Mouse (Mus musculus): ENCODE results near the gene Fitm2. TPM values are rescaled to one million over a fixed set of nuclear protein-coding genes. Genes with fewer than 3 reads are reported as not detected.

Gene Fitm2
- 9.8 and 11.2 TPM in 2 replicates for polyA plus RNA-seq (2016; fragmentation: Nextera tagmentation; extraction: Ambion mirVana)

DNA sequence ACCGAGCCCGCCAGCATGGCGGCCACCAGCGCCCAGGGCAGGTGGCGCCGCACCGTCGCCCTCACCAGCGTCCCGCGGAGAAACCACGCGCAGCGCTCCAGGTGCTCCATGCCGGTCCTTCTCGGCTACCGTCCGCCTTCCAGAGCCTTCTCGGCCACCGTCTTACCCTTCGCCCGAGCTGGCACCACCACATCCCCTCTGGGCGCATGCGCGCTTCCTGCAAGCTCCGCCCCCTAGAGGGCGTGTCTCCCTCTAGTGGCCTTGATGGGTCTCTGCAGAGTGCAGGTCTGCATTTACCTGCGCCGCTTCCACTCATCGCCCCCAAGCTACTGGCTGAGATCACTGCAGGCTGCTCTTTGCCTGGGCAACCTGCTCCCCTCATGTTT is at the start of gene Fitm2:
Gene Fitm2 (minus strand): TSS at position 164 of the 386 bp plus-strand sequence.
- under 1% methylated on average over 29 of the region's 30 CpGs for WGBS

DNA sequence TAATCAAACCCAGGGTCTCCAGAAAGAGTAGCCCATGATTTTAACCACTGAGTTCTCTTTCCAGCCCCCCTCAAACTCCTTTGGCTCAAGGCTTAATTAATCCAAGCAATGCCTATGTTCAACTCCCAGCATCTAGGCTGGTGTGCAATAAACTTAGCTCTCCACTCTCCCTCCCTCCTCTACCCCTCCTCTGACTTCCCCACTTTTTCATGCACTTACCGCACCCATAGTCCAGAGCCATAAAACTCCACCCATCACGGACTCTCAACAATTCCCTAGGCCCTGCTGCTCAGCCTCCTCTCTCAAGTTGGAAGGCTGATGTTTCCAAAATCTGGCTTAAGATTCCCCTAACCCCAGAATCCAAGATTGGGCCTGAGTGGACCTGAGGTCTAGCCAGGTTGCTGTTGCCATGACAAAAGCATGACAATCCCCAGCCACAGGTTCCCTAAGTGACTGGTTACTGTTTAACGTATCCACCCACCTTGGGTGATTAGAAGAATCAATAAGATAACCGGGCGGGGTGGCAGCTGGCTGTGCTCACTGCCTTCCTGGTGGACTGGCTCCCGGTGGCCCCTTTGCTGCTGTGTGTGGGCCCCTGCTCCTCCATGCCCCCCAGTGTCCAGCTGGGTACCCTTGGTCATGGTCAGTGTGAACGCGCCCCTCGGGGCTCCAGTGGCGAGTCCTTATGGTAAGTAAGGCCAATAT is 34.0 kb upstream of the Fitm2 start, which contains the start of gene Hnf4a:
Gene Hnf4a (plus strand): TSS at position 509 of the 705 bp plus-strand sequence.
- Histone ChIP-seq H3K4me1 (no peaks in the 10 kb centered on the region), H3K9me3 (replicated peaks) (no peaks in the 10 kb centered on the region), H3K27me3 (ENCODE audit: low read depth, poor library complexity, severe bottlenecking) (no peaks in the 10 kb centered on the region), H3K27ac (replicated peaks) (no peak within 1 kb of the TSS), H3K36me3 (no peaks in the 10 kb centered on the region), H3K4me3 (no peak within 1 kb of the TSS)
- 89% methylated on average over 10 of the region's 10 CpGs for WGBS
- DNase-seq (ENCODE audit: low spot score) = no peak

More for the DNA sequence above, at the start of gene Fitm2:
- Histone ChIP-seq H3K9me3 (replicated peaks) (no peaks in the 10 kb centered on the region), H3K27ac (replicated peaks) (peak within 1 kb of the TSS; percentile 91), H3K36me3 (peaks cover 24% of the 10 kb centered on the region), H3K27me3 (ENCODE audit: low read depth, poor library complexity, severe bottlenecking) (no peaks in the 10 kb centered on the region), H3K4me3 (peak within 1 kb of the TSS; percentile 77), H3K4me1 (peaks cover 10% of the 10 kb centered on the region)
- DNase-seq (ENCODE audit: low spot score) = peak; percentile 95

DNA sequence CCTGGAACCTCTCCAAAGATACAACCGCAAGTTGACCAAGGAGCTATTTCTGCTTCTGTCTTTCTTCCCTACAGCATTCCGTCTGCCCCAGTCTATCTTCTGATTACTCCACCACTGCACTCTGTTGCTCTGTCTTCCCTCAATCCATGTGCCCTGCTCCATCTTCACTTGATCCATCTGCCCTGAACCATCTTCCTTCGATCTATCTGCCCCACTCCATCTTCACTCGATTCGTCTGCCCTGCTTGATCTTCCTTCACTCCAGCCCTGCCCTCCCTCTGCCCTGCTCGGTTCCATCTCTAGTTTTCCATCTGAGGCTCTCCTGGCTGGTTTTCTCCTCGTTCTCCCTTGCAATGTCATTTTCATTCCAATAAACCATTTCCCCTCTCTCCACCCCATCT is 30.8 kb upstream of the Fitm2 start:
- no peaks in the 10 kb centered on the region for H3K27me3 ChIP-seq (ENCODE audit: low read depth, poor library complexity, severe bottlenecking)

DNA sequence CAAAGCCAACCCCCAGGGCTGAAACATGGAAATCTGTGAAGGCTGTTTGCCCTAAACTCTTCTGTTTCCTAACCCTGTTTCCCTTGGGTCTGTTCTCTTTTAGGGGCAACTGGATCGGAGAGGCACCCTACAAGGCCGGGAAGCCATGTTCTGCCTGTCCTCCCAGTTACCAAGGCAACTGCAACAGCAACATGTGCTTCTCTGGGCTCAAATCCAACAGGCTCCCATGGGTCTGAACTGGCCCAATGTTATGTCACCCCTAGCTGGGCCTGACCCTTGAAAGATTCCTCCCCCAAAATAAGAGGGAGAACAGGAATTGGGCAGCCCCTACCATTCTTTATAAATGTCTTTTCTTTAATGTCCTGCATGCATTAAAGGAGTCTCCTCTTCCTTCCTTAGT is 29.8 kb upstream of the Fitm2 start:
- Histone ChIP-seq H3K4me3 (no peak overlapping the region), H3K27me3 (ENCODE audit: low read depth, poor library complexity, severe bottlenecking) (no peaks in the 10 kb centered on the region), H3K36me3 (no peaks in the 10 kb centered on the region), H3K4me1 (no peaks in the 10 kb centered on the region), H3K27ac (replicated peaks) (no peak overlapping the region), H3K9me3 (replicated peaks) (no peaks in the 10 kb centered on the region)
- DNase-seq (ENCODE audit: low spot score) = no peak
- 80% methylated on average over 2 of the region's 2 CpGs for WGBS

More for the DNA sequence above, 30.8 kb upstream of the Fitm2 start:
- no peaks in the 10 kb centered on the region for H3K4me1 ChIP-seq
- DNase-seq (ENCODE audit: low spot score) = no peak
- WGBS = 84% methylated on average over 7 of the region's 7 CpGs
- H3K9me3 ChIP-seq (replicated peaks) = no peaks in the 10 kb centered on the region
- no peaks in the 10 kb centered on the region for H3K36me3 ChIP-seq
- H3K4me3 ChIP-seq = no peak overlapping the region
- H3K27ac ChIP-seq (replicated peaks) = no peak overlapping the region

DNA sequence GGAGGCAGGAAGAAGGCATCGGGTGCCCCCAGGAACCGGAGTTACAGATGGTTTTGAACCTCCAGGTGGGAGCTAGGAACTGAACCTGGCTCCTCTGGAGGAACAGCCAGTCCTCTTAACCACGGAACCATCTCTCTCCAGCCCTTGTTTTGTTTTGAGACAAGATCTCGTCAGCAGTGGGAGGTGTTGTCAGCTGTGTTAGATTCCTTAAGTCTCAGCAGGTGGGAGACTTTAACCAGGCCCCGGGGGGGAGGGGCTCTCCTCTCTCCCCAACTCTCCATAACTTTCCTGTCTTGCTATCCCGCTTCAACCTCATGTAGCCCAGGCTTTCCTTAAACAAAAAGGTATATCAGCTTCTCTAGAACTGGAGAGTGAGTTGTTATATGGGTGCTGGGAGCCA is 22.0 kb upstream of the Fitm2 start:
- Histone ChIP-seq H3K4me3 (no peak overlapping the region), H3K27ac (replicated peaks) (no peak overlapping the region), H3K36me3 (no peaks in the 10 kb centered on the region), H3K4me1 (peaks cover 32% of the 10 kb centered on the region), H3K9me3 (replicated peaks) (no peaks in the 10 kb centered on the region), H3K27me3 (ENCODE audit: low read depth, poor library complexity, severe bottlenecking) (0 out of 2 replicates have a peak, but pooled peaks cover 6% of the 10 kb centered on the region)
- WGBS = 46% methylated on average over 6 of the region's 6 CpGs
- no peak for DNase-seq (ENCODE audit: low spot score)

DNA sequence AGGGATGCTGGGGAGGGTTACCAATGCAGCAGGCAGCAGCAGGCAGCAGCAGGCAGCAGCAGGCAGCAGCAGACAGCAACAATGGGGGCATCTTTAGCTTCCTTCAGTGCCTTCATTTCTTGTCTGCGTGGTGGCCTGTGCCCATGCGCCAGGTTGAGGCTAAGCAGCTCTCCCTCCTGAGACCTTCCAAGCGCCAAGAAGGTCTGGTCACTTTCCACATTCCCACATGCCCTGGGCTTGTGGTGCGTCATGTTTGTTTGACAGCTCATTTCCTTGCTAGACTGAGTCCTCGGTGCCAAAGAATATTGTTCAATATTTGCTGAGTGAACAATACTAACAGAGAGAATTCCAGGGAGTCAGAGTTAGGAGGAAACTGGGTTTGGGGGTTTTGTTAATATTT is 21.5 kb upstream of the Fitm2 start:
- peaks cover 32% of the 10 kb centered on the region for H3K4me1 ChIP-seq
- H3K27ac ChIP-seq (replicated peaks) = no peak overlapping the region
- 0 out of 2 replicates have a peak, but pooled peaks cover 6% of the 10 kb centered on the region for H3K27me3 ChIP-seq (ENCODE audit: low read depth, poor library complexity, severe bottlenecking)
- H3K4me3 ChIP-seq = no peak overlapping the region
- no peaks in the 10 kb centered on the region for H3K36me3 ChIP-seq
- 61% methylated on average over 5 of the region's 5 CpGs for WGBS
- no peaks in the 10 kb centered on the region for H3K9me3 ChIP-seq (replicated peaks)
- DNase-seq (ENCODE audit: low spot score) = no peak

DNA sequence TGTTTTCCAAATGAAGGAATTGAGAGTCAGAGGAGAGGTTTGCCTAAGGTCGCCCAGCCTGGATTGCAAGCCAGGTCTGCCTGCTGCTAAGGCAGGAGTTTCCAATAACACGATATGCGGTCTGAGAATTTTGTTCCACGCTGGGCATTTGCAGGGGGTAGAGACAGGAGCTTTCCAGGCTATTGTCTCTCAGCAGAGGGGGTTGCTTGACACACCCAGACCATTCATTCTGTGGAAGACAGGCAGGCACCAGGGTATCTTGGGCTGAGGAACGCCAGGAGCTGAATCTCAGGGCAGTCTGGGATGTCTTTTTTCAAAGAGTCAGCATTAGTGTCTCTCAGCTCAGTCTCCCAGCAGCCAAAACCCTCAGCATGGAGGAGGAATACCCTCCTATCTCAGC is 20.6 kb upstream of the Fitm2 start:
- no peaks in the 10 kb centered on the region for H3K36me3 ChIP-seq
- H3K9me3 ChIP-seq (replicated peaks) = no peaks in the 10 kb centered on the region
- H3K4me1 ChIP-seq = peaks cover 32% of the 10 kb centered on the region
- no peak overlapping the region for H3K4me3 ChIP-seq
- 14% methylated on average over 5 of the region's 5 CpGs for WGBS
- 0 out of 2 replicates have a peak, but pooled peaks cover 6% of the 10 kb centered on the region for H3K27me3 ChIP-seq (ENCODE audit: low read depth, poor library complexity, severe bottlenecking)
- DNase-seq (ENCODE audit: low spot score) = no peak
- peak overlapping the region; percentile 42; the same call in 1 of the 2 replicates for H3K27ac ChIP-seq (replicated peaks)

DNA sequence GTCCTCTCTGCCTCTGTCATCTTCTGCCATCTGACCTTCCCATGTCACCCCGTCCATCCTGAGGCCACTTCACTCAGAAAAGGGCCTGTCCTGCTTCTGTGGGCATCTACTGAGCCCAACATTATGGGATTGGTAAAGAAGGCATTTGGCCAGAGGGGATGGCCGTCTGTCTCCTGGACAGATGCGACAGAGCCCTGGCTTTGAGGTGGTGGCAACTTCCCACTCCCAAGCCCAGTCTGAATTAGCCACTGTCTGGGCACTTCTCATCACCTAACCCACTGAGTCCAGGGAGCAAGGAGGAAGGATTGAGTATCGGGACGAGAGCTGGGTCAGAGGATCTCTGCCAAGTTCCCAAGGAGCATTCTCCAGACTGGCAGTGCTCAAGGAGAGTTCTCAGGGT is 19.6 kb upstream of the Fitm2 start, which contains the start of gene R3hdml:
Gene R3hdml (plus strand): TSS at position 301 of the 400 bp plus-strand sequence.
- Histone ChIP-seq H3K27ac (replicated peaks) (peak within 1 kb of the TSS; percentile 42), H3K4me3 (no peak within 1 kb of the TSS), H3K4me1 (peaks cover 32% of the 10 kb centered on the region), H3K9me3 (replicated peaks) (no peaks in the 10 kb centered on the region), H3K36me3 (no peaks in the 10 kb centered on the region), H3K27me3 (ENCODE audit: low read depth, poor library complexity, severe bottlenecking) (0 out of 2 replicates have a peak, but pooled peaks cover 6% of the 10 kb centered on the region)
- WGBS = 85% methylated on average over 5 of the region's 5 CpGs
- DNase-seq (ENCODE audit: low spot score) = no peak

DNA sequence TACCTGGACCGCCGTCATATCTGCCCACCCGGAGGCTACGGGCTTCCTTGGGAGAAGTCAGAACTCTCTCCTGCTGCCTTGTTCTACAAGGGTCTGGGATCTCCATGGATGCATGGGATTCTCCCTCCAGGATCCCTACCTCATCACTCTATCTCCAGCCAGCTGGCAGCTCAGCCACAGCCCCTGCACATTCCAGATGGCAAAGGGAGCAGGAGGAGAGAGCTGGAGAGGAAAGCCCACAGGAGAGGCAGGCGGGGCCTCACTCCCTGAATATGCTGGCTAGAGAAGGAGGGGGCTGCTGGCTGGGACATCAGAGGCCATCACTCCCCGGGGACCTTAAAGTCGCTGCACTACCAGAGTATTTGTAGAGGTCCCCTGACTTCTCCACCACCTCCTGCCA is 18.9 kb upstream of the Fitm2 start:
- Histone ChIP-seq H3K36me3 (no peaks in the 10 kb centered on the region), H3K4me1 (peaks cover 32% of the 10 kb centered on the region), H3K4me3 (no peak overlapping the region), H3K27ac (replicated peaks) (no peak overlapping the region), H3K9me3 (replicated peaks) (no peaks in the 10 kb centered on the region), H3K27me3 (ENCODE audit: low read depth, poor library complexity, severe bottlenecking) (0 out of 2 replicates have a peak, but pooled peaks cover 6% of the 10 kb centered on the region)
- 59% methylated on average over 7 of the region's 7 CpGs for WGBS
- no peak for DNase-seq (ENCODE audit: low spot score)

DNA sequence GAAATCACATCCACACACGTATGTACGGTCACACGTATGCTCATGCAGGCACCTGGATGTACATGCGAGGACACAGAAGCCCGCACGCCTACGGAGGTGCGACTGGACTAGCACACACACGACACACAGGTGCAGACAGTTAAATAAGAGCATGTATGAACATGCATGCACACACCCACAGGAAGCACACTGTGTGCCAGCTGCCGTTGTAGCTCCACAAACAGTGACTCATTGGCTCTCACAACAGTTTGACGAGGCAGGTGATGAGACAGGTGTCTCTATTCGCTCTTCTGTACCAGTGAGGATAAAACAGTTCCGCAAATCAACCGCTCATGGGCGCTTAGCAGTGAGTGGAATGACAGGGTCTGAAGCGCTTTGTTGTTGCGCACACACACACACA is 18.2 kb upstream of the Fitm2 start:
- H3K4me3 ChIP-seq = no peak overlapping the region
- 0 out of 2 replicates have a peak, but pooled peaks cover 6% of the 10 kb centered on the region for H3K27me3 ChIP-seq (ENCODE audit: low read depth, poor library complexity, severe bottlenecking)
- H3K27ac ChIP-seq (replicated peaks) = no peak overlapping the region
- no peaks in the 10 kb centered on the region for H3K9me3 ChIP-seq (replicated peaks)
- WGBS = 94% methylated on average over 17 of the region's 17 CpGs
- peaks cover 32% of the 10 kb centered on the region for H3K4me1 ChIP-seq
- no peak for DNase-seq (ENCODE audit: low spot score)
- no peaks in the 10 kb centered on the region for H3K36me3 ChIP-seq

DNA sequence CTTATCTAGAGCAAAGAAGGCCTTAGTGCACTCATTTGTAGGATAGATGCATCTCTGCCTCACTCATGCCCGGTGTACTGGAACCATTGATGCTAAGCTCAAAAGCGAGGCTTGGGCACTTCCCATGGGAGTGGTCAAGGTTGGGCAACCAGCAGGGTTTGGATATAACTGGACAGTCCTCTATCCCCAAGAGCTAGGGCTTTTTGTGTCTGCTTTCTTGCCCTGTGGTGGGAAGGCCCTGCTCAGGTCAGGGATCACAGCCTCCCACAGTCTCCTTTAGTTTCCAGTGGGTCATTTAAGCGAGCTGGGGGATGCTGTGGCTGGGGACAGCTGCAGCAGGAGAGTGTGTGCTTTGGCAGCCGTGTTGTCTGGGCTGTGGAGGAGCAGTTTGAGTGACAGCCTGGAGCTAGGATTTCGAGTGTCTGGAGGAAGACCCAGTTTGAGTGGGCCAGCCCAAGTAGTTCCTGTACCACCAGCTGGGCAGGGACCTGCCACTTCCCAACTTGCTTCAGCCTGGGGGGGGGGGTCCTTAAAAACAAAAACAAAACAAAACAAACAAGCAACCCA is 17.4 kb upstream of the Fitm2 start:
- WGBS = 62% methylated on average over 5 of the region's 5 CpGs
- no peak overlapping the region for H3K27ac ChIP-seq (replicated peaks)
- no peaks in the 10 kb centered on the region for H3K9me3 ChIP-seq (replicated peaks)
- peaks cover 32% of the 10 kb centered on the region for H3K4me1 ChIP-seq
- H3K27me3 ChIP-seq (ENCODE audit: low read depth, poor library complexity, severe bottlenecking) = 0 out of 2 replicates have a peak, but pooled peaks cover 6% of the 10 kb centered on the region
- H3K36me3 ChIP-seq = no peaks in the 10 kb centered on the region
- no peak overlapping the region for H3K4me3 ChIP-seq
- DNase-seq (ENCODE audit: low spot score) = no peak

DNA sequence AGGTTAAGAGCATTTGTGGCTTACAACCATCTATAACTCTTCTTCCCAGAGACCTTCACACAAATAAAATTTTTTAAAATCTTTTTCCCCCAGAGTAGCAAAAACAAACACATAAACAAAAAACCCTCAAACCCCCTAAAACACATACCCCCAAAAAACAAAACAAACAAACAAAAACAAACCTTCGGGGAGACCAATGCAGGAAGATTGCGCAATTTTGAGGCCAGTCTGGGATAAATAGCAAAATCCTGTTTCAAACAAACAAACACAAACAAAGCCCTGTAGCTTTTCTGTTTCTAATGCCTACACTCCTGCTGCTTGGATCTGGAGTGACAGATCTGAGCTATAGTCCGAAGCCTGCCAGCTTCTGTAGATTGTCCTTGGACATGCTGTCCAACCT is 14.9 kb upstream of the Fitm2 start:
- no peak for DNase-seq (ENCODE audit: low spot score)
- Histone ChIP-seq H3K36me3 (no peaks in the 10 kb centered on the region), H3K27ac (replicated peaks) (no peak overlapping the region), H3K27me3 (ENCODE audit: low read depth, poor library complexity, severe bottlenecking) (peaks cover 14% of the 10 kb centered on the region), H3K9me3 (replicated peaks) (no peaks in the 10 kb centered on the region), H3K4me1 (peaks cover 12% of the 10 kb centered on the region), H3K4me3 (no peak overlapping the region)
- 93% methylated on average over 3 of the region's 3 CpGs for WGBS

DNA sequence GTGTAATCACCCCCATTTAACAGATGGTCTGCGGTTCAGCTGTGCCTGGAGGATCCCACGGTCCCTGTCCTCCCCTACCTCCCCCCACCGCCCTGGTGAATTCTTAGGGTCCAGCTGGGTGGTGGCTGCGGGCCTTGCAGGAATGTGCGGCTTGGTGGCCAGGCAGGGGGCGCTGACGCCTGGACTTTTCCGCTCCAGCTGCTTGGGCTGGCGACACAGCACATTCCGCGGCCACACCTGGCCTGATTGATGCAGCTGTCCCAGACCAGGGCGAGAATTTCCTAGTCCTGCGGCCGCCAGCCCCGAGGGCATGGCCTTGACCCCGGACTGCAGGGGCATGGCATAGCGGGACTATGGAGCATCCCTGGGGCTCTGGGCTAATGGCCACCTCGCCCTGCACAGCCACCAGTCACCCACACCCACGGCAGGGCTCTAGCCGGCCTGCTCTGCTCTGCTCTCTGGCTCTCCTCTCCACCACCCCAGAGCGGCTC is 9.2 kb upstream of the Fitm2 start:
- Histone ChIP-seq H3K9me3 (replicated peaks) (no peaks in the 10 kb centered on the region), H3K4me1 (peaks cover 14% of the 10 kb centered on the region), H3K4me3 (peak overlapping the region; percentile 51), H3K36me3 (no peaks in the 10 kb centered on the region), H3K27me3 (ENCODE audit: low read depth, poor library complexity, severe bottlenecking) (peaks cover 36% of the 10 kb centered on the region), H3K27ac (replicated peaks) (peak overlapping the region; percentile 52)
- 2% methylated on average over 21 of the region's 21 CpGs for WGBS
- DNase-seq (ENCODE audit: low spot score) = peak; percentile 52

Data from midbrain, embryonic 10.5 days (tissue).